Mouse (Mus musculus) layer of hippocampus, postnatal 10 days (tissue): ENCODE results near the gene Sgcd. TPM values are rescaled to one million over a fixed set of nuclear protein-coding genes. Genes with fewer than 3 reads are reported as not detected.

Experiments used
- DNase-seq, 2 experiments: peaks; one replicate each; pipeline ENCODE4 v3.0.0; 2021; ENCODE audit warnings: low spot score in 2 of 2
- total RNA-seq, 2 experiments: library from RNA; stranded (reverse); gene quantifications; 2 replicates each; pipeline ENCODE4 v1.2.3; 2021

Gene Sgcd
- total RNA-seq, 2 experiments from 2014 or later: 15.8 to 27.8 TPM

- DNase-seq: no peak
Measured at GRCm38 (mm10) chr11:47032318-47032717, 956.5 kb downstream of the Sgcd start.

- DNase-seq: no peak
Measured at GRCm38 (mm10) chr11:47020874-47021273, 967.9 kb downstream of the Sgcd start.

DNA sequence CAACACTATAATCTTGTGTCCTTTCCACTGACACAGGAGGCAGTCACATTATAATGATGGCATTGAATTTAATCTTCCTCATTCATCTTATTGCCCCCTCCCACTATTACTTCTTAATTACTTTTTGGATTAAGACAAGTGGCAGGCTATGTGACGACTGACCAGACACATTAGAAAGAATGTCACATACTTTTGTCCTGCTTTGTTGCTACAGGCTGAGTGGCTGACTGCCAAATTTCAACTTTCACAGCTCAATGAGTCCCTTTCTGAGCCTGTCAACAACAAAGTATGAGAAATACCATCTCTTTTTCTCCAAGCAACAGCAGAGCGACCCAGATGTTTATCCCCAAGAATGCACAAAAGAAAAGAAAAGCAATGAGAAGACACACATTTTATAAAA lies 970.6 kb downstream of the Sgcd start:
- peak in 1 of 2 experiments; percentile 5 for DNase-seq

GRCm38 (mm10) chr11:47015683-47016082 lies 973.1 kb downstream of the Sgcd start:
- no peak for DNase-seq

DNA sequence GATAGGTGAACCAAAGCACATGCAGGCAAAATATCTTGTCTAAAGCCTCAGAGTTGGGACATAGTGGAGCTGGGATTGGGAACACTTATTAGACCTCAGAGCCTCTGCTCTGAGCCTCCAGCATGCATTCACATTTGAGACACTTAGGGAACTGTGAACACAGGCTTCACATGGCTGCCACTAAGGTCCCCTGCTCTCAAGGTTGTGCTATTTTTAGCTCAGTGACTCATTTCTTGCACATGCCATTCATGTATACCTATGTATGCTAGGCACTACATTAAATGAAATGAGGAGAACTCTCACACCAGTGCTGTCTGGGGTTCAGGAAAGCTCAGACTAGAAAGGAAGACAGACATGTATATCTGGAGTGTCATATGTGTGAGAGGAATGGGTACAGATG lies 974.5 kb downstream of the Sgcd start:
- no peak for DNase-seq

GRCm38 (mm10) chr11:47010166-47010565 lies 978.6 kb downstream of the Sgcd start:
- DNase-seq: no peak

DNA sequence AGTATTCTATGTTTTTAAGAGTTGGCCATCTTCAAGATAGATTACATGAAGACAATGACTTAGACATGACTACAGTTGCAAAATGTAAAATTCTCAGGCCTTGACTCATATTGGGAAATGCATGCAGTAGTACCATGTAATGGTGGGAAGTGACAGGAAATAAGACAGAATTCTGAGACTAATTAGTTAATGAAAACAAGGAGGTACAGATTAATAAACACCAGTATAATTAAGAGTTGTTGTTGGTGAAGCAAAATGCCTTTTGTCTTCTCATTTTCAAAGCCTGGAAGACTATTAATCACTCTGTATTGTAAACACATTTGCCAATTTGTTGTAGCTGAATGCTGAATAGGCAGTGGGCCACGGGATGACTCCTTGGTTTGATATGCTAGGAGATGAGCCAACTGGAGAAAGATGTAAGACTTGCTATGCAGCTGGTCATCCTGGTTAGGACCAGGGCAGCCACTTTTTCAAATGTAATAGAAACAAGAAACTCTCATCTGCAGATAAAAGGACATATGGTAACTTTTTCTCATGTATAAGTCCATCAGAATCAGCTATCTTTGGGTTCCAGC lies 983.4 kb downstream of the Sgcd start:
- no peak for DNase-seq

- no peak for DNase-seq
Measured at GRCm38 (mm10) chr11:46939311-46939710, 1049.5 kb downstream of the Sgcd start.

DNA sequence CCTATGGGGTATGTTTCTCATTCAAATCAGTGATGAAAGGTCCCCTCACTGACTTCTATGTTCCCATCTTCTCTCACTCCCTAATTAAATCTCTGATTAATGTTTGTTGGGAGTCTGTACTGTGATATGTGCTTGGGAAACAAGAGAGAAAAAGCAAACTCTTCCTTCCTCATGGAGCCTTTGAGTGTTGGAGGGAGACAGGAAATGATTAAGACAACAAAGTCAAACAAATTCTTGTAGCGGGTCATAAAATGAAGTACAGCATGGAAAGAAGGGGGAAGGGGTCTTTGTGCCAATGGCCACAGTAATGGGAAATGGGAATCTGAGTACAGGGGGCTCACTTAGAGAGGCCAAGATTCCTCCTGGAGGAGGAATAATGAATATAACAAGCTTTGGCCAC lies 1063.8 kb downstream of the Sgcd start:
- DNase-seq: no peak

DNA sequence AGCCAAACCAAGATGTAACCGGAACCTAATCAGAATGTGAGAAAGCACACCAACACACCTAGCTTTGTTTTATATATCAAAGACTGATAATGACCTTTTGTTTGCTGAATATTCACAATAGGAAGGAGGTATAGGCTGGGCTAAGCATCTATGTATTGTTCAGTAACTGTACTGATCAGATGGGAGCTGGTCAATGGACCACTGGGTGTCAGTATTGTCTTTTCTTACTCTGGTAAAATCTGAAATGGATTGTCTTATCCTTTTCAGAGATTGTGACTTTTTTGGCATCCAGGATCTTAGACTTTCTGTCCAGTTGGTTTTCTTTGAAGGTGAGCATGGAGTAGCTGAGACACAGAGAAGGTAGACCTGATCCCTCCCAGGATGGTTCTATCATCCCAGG lies 1068.5 kb downstream of the Sgcd start:
- DNase-seq: no peak

DNA sequence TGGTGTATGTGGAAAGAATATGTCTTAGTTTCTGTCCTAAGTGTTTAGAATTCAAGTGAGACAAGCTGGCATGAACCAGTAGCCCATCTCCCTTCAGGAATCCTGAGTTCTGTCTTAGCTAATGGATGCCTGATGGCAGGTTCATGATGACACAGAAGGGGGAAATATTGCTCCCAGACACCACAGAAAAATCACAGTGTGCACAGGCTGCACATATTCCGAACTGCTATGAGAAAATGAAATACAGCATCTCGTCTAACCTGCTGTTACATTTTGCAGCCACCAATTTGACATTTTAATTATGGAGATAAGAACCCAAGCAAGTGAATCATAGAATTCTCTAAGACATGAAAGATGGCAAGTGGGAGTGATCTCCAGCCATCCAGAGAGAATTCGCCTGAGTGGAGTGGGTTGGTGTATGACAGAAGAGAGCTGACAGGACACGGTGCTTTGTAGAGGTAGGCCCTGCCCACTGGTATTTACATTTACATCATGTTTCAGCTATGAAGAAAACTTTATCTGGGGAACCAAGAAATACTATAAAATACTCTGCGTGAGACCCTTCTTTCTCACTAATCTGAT lies 1076.0 kb downstream of the Sgcd start:
- no peak for DNase-seq

GRCm38 (mm10) chr11:46904281-46904680 lies 1084.5 kb downstream of the Sgcd start:
- no peak for DNase-seq

DNA sequence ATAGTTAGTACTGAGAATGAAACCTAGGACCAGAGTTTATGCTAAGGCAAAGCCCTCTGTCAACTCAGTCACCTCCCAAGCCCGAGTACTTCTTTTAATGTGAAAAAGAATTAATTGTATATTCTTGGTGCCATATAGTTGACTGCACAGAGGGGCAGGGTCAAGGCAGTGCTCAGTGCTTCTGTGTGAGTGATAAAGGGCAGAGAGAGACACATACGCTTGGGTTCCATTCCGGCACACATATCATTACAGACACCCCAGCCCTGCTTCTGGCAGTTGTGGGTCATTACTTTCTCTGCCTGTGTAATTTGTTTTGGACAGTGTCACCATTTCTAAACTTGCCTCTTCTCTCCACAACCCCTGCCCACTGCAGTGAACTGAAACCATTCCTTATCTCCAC lies 1099.7 kb downstream of the Sgcd start:
- DNase-seq: no peak

DNA sequence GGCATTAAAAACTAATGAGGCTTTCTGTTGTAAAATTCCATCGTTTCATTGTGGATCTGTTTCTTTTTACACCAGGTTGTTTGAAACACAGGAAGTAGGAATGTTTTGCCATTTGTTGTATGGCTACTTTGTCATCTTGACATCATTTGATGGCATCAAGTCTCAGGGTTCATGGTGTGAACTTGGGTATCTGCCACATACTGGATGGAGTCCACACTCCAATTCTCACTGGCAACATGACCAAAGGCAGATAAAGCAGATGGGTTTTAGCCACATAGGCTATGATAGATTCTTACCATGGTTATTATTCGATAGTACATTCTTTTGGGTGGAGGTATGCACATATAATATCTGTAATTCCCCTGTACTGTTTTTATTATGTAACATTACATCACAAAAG lies 1106.3 kb downstream of the Sgcd start:
- no peak for DNase-seq

DNA sequence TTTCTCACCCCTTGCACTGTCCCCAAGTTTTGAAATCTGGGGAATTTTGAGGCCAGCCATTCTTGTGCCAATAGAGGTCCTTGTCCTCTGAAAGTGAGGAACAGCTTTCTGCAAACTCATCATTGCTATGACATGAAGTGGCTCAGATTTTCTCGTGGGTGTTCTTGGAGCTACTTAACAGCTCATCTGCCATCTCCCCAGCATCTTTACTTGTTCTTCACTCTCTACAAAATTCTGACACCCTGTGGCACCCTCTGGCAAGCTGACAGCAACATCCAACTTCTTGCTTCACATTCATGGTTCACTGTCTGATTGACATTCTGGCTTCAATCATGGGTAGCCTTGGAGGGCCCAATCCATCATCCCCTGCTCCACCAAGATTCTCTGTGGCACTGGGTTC lies 1113.0 kb downstream of the Sgcd start:
- no peak for DNase-seq

GRCm38 (mm10) chr11:46868594-46868993 lies 1120.2 kb downstream of the Sgcd start:
- no peak for DNase-seq

DNA sequence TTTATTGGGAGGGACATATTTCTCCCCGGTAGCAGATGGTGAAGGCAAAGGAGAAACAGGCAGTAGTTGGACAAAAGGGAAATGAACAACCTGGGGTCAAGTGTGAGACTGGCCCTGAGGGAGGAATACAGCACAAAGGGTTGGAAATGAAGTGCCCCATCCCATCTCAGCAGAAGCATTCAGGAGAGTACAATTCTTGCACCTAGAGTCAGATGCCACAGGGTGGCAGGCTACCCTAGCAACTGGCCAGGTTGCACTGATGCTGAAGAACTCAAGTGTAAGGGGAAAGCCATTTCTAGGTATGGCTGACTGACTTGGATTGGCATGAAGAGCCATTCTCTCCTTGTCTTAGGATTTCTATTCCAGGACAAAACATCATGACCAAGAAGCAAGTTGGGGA lies 1124.0 kb downstream of the Sgcd start:
- DNase-seq: peak; percentile 30 to 40

GRCm38 (mm10) chr11:46848221-46848971 lies 1140.4 kb downstream of the Sgcd start:
- peak; percentile 21 to 47 for DNase-seq

- no peak for DNase-seq
Measured at GRCm38 (mm10) chr11:46847827-46848220, 1140.9 kb downstream of the Sgcd start.

- no peak for DNase-seq
Measured at GRCm38 (mm10) chr11:46846661-46847060, 1142.1 kb downstream of the Sgcd start.
